Mouse (Mus musculus) heart, embryonic 14.5 days (tissue): ENCODE results near the gene Olfr1177-ps. TPM values are rescaled to one million over a fixed set of nuclear protein-coding genes. Genes with fewer than 3 reads are reported as not detected.

ENCODE experiments used
- ATAC-seq: fragments of 200-750 bp; cut with Nextera tagmentation; 2 replicates; pipeline ENCODE4 v1.8.0; 2017; ENCODE audit warnings: low read depth, moderate TSS enrichment; ENCODE audit not compliant: insufficient number of reproducible peaks, insufficient read depth, low FRiP score
- H3K27ac ChIP-seq, 2 experiments: fragments of 200-500 bp in 1 of 2; fragments of 300-500 bp in 1 of 2; sonication (generic) in 1 of 2; replicated peaks in 1 of 2; 2 replicates each; pipeline ENCODE4 v1.5.1; 2012 to 2014; ENCODE audit warnings: low read depth in 2 of 2, low read length in 2 of 2, control low read depth in 1 of 2, mild to moderate bottlenecking in 1 of 2, mixed read lengths in 1 of 2; ENCODE audit not compliant: control insufficient read depth in 1 of 2, insufficient read depth in 1 of 2
- H3K27me3 ChIP-seq: fragments of 300-500 bp; sonication (generic); 2 replicates; pipeline ENCODE4 v1.6.1; 2014; ENCODE audit warnings: mild to moderate bottlenecking, low read length, control low read depth; ENCODE audit not compliant: control insufficient read depth, insufficient read depth
- H3K36me3 ChIP-seq: fragments of 300-500 bp; sonication (generic); 2 replicates; pipeline ENCODE4 v1.6.1; 2014; ENCODE audit warnings: mild to moderate bottlenecking, control low read depth, low read length, mixed read lengths; ENCODE audit not compliant: control insufficient read depth, insufficient read depth
- H3K4me1 ChIP-seq, 2 experiments: fragments of 200-500 bp in 1 of 2; fragments of 300-500 bp in 1 of 2; sonication (generic) in 1 of 2; 2 replicates each; pipeline ENCODE4 v1.6.1; 2012 to 2014; ENCODE audit warnings: low read length in 2 of 2, control low read depth in 1 of 2, mixed read lengths in 1 of 2; ENCODE audit not compliant: control insufficient read depth in 2 of 2, insufficient read depth in 2 of 2
- H3K4me2 ChIP-seq: fragments of 300-500 bp; sonication (generic); 2 replicates; pipeline ENCODE4 v1.6.1; 2014; ENCODE audit warnings: mild to moderate bottlenecking, low read length
- H3K4me3 ChIP-seq, 2 experiments: fragments of 200-500 bp in 1 of 2; fragments of 300-500 bp in 1 of 2; sonication (generic) in 1 of 2; 2 replicates each; pipeline ENCODE4 v1.5.1; 2012 to 2014; ENCODE audit warnings: low read length in 2 of 2, mild to moderate bottlenecking in 2 of 2, control low read depth in 1 of 2, low read depth in 1 of 2, moderate library complexity in 1 of 2; ENCODE audit not compliant: control insufficient read depth in 1 of 2, insufficient read depth in 1 of 2
- H3K9ac ChIP-seq: fragments of 300-500 bp; sonication (generic); 2 replicates; pipeline ENCODE4 v1.6.1; 2014; ENCODE audit warnings: mild to moderate bottlenecking, low read length
- H3K9me3 ChIP-seq: fragments of 300-500 bp; sonication (generic); 2 replicates; pipeline ENCODE4 v1.6.1; 2016; ENCODE audit warnings: low read length, control low read depth; ENCODE audit not compliant: control insufficient read depth
- WGBS: fragments of 180-500 bp; shearing (Covaris S2); extraction: QIAGEN DNeasy Blood & Tissue Kit; methylation state at CpG from one replicate; pipeline ENCODE4 v1.1.7; 2014; 5-methylcytosine and 5-hydroxymethylcytosine counted together
- polyA plus RNA-seq: library from polyadenylated mRNA; unstranded; fragments of >200 nt; fragmentation: Nextera tagmentation; extraction: Ambion mirVana; gene quantifications from 2 replicates; pipeline ENCODE4 v1.2.1, GENCODE M21; 2014

Gene Olfr1177-ps
- polyA plus RNA-seq = not detected in 2 replicates

GRCm38 (mm10) chr2:88346392-88346791 lies at the start of gene Olfr1177-ps:
Gene Olfr1177-ps, minus strand, starts transcription at chr2:88346492.
- no peak within 1 kb of the TSS for H3K4me2 ChIP-seq
- WGBS = 71% methylated on average over 1 of the region's 1 CpGs
- H3K27ac ChIP-seq = no peak within 1 kb of the TSS
- no peak within 1 kb of the TSS for H3K9ac ChIP-seq
- no peak within 1 kb of the TSS for H3K4me3 ChIP-seq
- no peak for ATAC-seq
- no peaks in the 10 kb centered on the region for H3K27me3 ChIP-seq
- H3K36me3 ChIP-seq = no peaks in the 10 kb centered on the region
- H3K4me1 ChIP-seq = no peaks in the 10 kb centered on the region
- H3K9me3 ChIP-seq = no peaks in the 10 kb centered on the region

GRCm38 (mm10) chr2:88386762-88387161 lies 40.5 kb upstream of the Olfr1177-ps start, which contains the start of gene Olfr1178:
Gene Olfr1178, plus strand, starts transcription at chr2:88387062.
- Histone ChIP-seq H3K4me3 (no peak within 1 kb of the TSS), H3K9me3 (no peaks in the 10 kb centered on the region), H3K27me3 (no peaks in the 10 kb centered on the region), H3K4me1 (no peaks in the 10 kb centered on the region), H3K4me2 (no peak within 1 kb of the TSS), H3K27ac (no peak within 1 kb of the TSS), H3K9ac (no peak within 1 kb of the TSS), H3K36me3 (no peaks in the 10 kb centered on the region)
- no peak for ATAC-seq
- 81% methylated on average over 1 of the region's 1 CpGs for whole genome bisulfite sequencing

- H3K4me3 ChIP-seq = no peak overlapping the region
- WGBS = 1% methylated on average over 2 of the region's 2 CpGs
- H3K9ac ChIP-seq = no peak overlapping the region
- no peaks in the 10 kb centered on the region for H3K9me3 ChIP-seq
- no peaks in the 10 kb centered on the region for H3K4me1 ChIP-seq
- H3K36me3 ChIP-seq = no peaks in the 10 kb centered on the region
- ATAC-seq = no peak
- no peak overlapping the region for H3K27ac ChIP-seq
- H3K4me2 ChIP-seq = no peak overlapping the region
- H3K27me3 ChIP-seq = no peaks in the 10 kb centered on the region
These were observed 10.0 kb upstream of the Olfr1177-ps start for GRCm38 (mm10) chr2:88356304-88356703.

GRCm38 (mm10) chr2:88336421-88336820 lies 9.9 kb downstream of the Olfr1177-ps start, which contains the start of gene Olfr1176:
Gene Olfr1176, plus strand, starts transcription at chr2:88336721.
- H3K27ac ChIP-seq = no peak within 1 kb of the TSS
- no peak within 1 kb of the TSS for H3K4me3 ChIP-seq
- 77% methylated on average over 1 of the region's 1 CpGs for WGBS
- no peaks in the 10 kb centered on the region for H3K9me3 ChIP-seq
- H3K4me1 ChIP-seq = no peaks in the 10 kb centered on the region
- no peak within 1 kb of the TSS for H3K4me2 ChIP-seq
- ATAC-seq = no peak
- H3K27me3 ChIP-seq = no peaks in the 10 kb centered on the region
- no peaks in the 10 kb centered on the region for H3K36me3 ChIP-seq
- no peak within 1 kb of the TSS for H3K9ac ChIP-seq

GRCm38 (mm10) chr2:88327115-88327514 lies 19.2 kb downstream of the Olfr1177-ps start, which contains the start of gene Olfr1175-ps:
Gene Olfr1175-ps, minus strand, starts transcription at chr2:88327215.
- no peak within 1 kb of the TSS for H3K4me3 ChIP-seq

DNA sequence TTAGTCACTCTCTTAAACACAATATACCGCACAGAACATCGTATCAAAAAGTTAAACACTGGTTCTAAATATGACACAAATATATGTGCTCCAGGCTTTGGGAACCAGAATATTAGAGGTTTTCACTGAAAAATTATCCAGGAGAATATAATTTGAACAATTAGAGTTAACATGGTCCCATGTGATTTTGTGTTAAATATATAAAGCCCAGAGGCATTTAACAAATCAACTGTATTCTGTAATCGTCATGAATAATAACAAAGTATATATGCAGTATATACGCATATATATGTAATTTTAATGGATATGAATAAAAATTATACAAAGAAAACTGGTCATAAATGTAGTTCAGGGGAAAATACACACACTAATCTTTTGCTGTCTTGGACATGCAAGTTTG lies 31.3 kb downstream of the Olfr1177-ps start, which contains the start of gene Olfr1174-ps:
Olfr1174-ps (minus strand) TSS at position 101 of the 400 bp plus-strand sequence.
- H3K9ac ChIP-seq = no peak within 1 kb of the TSS
- H3K36me3 ChIP-seq = no peaks in the 10 kb centered on the region
- no peak for ATAC-seq
- no peaks in the 10 kb centered on the region for H3K27me3 ChIP-seq
- 82% methylated on average over 4 of the region's 4 CpGs for WGBS
- no peaks in the 10 kb centered on the region for H3K9me3 ChIP-seq
- H3K27ac ChIP-seq = no peak within 1 kb of the TSS
- H3K4me1 ChIP-seq = no peaks in the 10 kb centered on the region
- H3K4me2 ChIP-seq = no peak within 1 kb of the TSS
- H3K4me3 ChIP-seq = no peak within 1 kb of the TSS

More at GRCm38 (mm10) chr2:88327115-88327514, 19.2 kb downstream of the Olfr1177-ps start, which contains the start of gene Olfr1175-ps:
- Histone ChIP-seq H3K4me1 (no peaks in the 10 kb centered on the region), H3K27me3 (no peaks in the 10 kb centered on the region), H3K27ac (no peak within 1 kb of the TSS), H3K9ac (no peak within 1 kb of the TSS), H3K4me2 (no peak within 1 kb of the TSS), H3K9me3 (no peaks in the 10 kb centered on the region), H3K36me3 (no peaks in the 10 kb centered on the region)
- ATAC-seq = no peak
- 79% methylated on average over 2 of the region's 2 CpGs for WGBS

Other genes with a start within 250 kb of the Olfr1177-ps start
- gene Olfr1166, start 218.2 kb downstream of the Olfr1177-ps start, polyA plus RNA-seq = not detected in 2 replicates
- not detected in 2 replicates for gene Olfr1167, start 191.3 kb downstream of the Olfr1177-ps start, polyA plus RNA-seq
- gene Olfr1168, start 164.6 kb downstream of the Olfr1177-ps start, polyA plus RNA-seq = not detected in 2 replicates
- not detected in 2 replicates for gene Olfr1170, start 118.2 kb downstream of the Olfr1177-ps start, polyA plus RNA-seq
- not detected in 2 replicates for gene Olfr1173, start 66.6 kb downstream of the Olfr1177-ps start, polyA plus RNA-seq
- gene Olfr1174-ps, start 31.4 kb downstream of the Olfr1177-ps start, polyA plus RNA-seq = not detected in 2 replicates
- not detected in 2 replicates for gene Olfr1175-ps, start 19.3 kb downstream of the Olfr1177-ps start, polyA plus RNA-seq
- gene Olfr1176, start 9.8 kb downstream of the Olfr1177-ps start, polyA plus RNA-seq = not detected in 2 replicates
- gene Olfr1178, start 40.6 kb upstream of the Olfr1177-ps start, polyA plus RNA-seq = not detected in 2 replicates
- gene Olfr1179, start 60.0 kb upstream of the Olfr1177-ps start, polyA plus RNA-seq = not detected in 2 replicates
- gene Olfr1180, start 72.7 kb upstream of the Olfr1177-ps start, polyA plus RNA-seq = not detected in 2 replicates
- not detected in 2 replicates for gene Olfr1181, start 79.7 kb upstream of the Olfr1177-ps start, polyA plus RNA-seq
- not detected in 2 replicates for gene Gm13757, start 102.6 kb upstream of the Olfr1177-ps start, polyA plus RNA-seq
- gene Olfr1183, start 108.4 kb upstream of the Olfr1177-ps start, polyA plus RNA-seq = not detected in 2 replicates
- gene Olfr1184, start 137.1 kb upstream of the Olfr1177-ps start, polyA plus RNA-seq = not detected in 2 replicates
- not detected in 2 replicates for gene Olfr1185-ps1, start 146.8 kb upstream of the Olfr1177-ps start, polyA plus RNA-seq
- not detected in 2 replicates for gene Olfr1186, start 172.1 kb upstream of the Olfr1177-ps start, polyA plus RNA-seq
- not detected in 2 replicates for gene Olfr1188, start 210.4 kb upstream of the Olfr1177-ps start, polyA plus RNA-seq
- gene Olfr1189, start 240.0 kb upstream of the Olfr1177-ps start, polyA plus RNA-seq = not detected in 2 replicates